Mouse (Mus musculus) hindbrain, embryonic 12.5 days (tissue): ENCODE results near the gene Rabep1. TPM values are rescaled to one million over a fixed set of nuclear protein-coding genes. Genes with fewer than 3 reads are reported as not detected.

Experiments used
- ATAC-seq: fragments of 200-750 bp; cut with Nextera tagmentation; 2 replicates; pipeline ENCODE4 v1.8.0; 2017; ENCODE audit warnings: moderate TSS enrichment; ENCODE audit not compliant: low FRiP score
- H3K27ac ChIP-seq: fragments of 300-500 bp; sonication (generic); 2 replicates; pipeline ENCODE4 v1.5.1; 2016; ENCODE audit warnings: mild to moderate bottlenecking
- H3K27me3 ChIP-seq: fragments of 300-500 bp; sonication (generic); 2 replicates; pipeline ENCODE4 v1.6.1; 2016; ENCODE audit warnings: mild to moderate bottlenecking
- H3K36me3 ChIP-seq: fragments of 300-500 bp; sonication (generic); 2 replicates; pipeline ENCODE4 v1.6.1; 2016; ENCODE audit warnings: mild to moderate bottlenecking
- H3K4me1 ChIP-seq: fragments of 300-500 bp; sonication (generic); 2 replicates; pipeline ENCODE4 v1.6.1; 2016
- H3K4me2 ChIP-seq: fragments of 300-500 bp; sonication (generic); replicated peaks from 2 replicates; pipeline ENCODE4 v1.6.1; 2016; ENCODE audit warnings: mild to moderate bottlenecking
- H3K4me3 ChIP-seq: fragments of 300-500 bp; sonication (generic); 2 replicates; pipeline ENCODE4 v1.5.1; 2016; ENCODE audit warnings: mild to moderate bottlenecking
- H3K9ac ChIP-seq: fragments of 300-500 bp; sonication (generic); 2 replicates; pipeline ENCODE4 v1.6.1; 2016; ENCODE audit warnings: mild to moderate bottlenecking, moderate library complexity
- H3K9me3 ChIP-seq: fragments of 300-500 bp; sonication (generic); replicated peaks from 2 replicates; pipeline ENCODE4 v1.6.1; 2016; ENCODE audit warnings: mild to moderate bottlenecking
- WGBS: fragments of 180-500 bp; shearing (Covaris S2); methylation state at CpG from one replicate; pipeline ENCODE4 v1.1.7; 2016; 5-methylcytosine and 5-hydroxymethylcytosine counted together
- polyA plus RNA-seq: library from polyadenylated mRNA; unstranded; fragments of >200 nt; fragmentation: Nextera tagmentation; extraction: Ambion mirVana; gene quantifications from 2 replicates; pipeline ENCODE4 v1.2.1, GENCODE M21; 2016

The Rabep1 gene
- polyA plus RNA-seq, 1 experiment from 2014 or later: 56.9 TPM

GRCm38 (mm10) chr11:70931461-70931860 is 86.9 kb downstream of the Rabep1 start:
- peaks cover 41% of the 10 kb centered on the region for H3K36me3 ChIP-seq
- no peak overlapping the region for H3K9ac ChIP-seq
- H3K9me3 ChIP-seq: no peaks in the 10 kb centered on the region
- no peaks in the 10 kb centered on the region for H3K27me3 ChIP-seq
- H3K4me2 ChIP-seq: no peak overlapping the region
- 84% methylated on average over 5 of the region's 5 CpGs for WGBS
- H3K4me1 ChIP-seq: no peaks in the 10 kb centered on the region
- no peak for ATAC-seq
- no peak overlapping the region for H3K4me3 ChIP-seq
- H3K27ac ChIP-seq: no peak overlapping the region

GRCm38 (mm10) chr11:70935316-70935715 is 90.7 kb downstream of the Rabep1 start:
- 90% methylated on average over 7 of the region's 7 CpGs for WGBS

GRCm38 (mm10) chr11:70942596-70942995 is 98.0 kb downstream of the Rabep1 start:
- Histone ChIP-seq H3K36me3 (peaks cover 83% of the 10 kb centered on the region), H3K9me3 (no peaks in the 10 kb centered on the region), H3K9ac (no peak overlapping the region), H3K27ac (no peak overlapping the region), H3K4me1 (no peaks in the 10 kb centered on the region), H3K4me2 (no peak overlapping the region), H3K4me3 (no peak overlapping the region), H3K27me3 (no peaks in the 10 kb centered on the region)
- WGBS: 86% methylated on average over 1 of the region's 1 CpGs
- no peak for ATAC-seq

More at GRCm38 (mm10) chr11:70935316-70935715, 90.7 kb downstream of the Rabep1 start:
- Histone ChIP-seq H3K4me2 (no peak overlapping the region), H3K4me3 (no peak overlapping the region), H3K9me3 (no peaks in the 10 kb centered on the region), H3K4me1 (no peaks in the 10 kb centered on the region), H3K27me3 (no peaks in the 10 kb centered on the region), H3K27ac (no peak overlapping the region), H3K9ac (no peak overlapping the region), H3K36me3 (peaks cover 56% of the 10 kb centered on the region)
- ATAC-seq: no peak

DNA sequence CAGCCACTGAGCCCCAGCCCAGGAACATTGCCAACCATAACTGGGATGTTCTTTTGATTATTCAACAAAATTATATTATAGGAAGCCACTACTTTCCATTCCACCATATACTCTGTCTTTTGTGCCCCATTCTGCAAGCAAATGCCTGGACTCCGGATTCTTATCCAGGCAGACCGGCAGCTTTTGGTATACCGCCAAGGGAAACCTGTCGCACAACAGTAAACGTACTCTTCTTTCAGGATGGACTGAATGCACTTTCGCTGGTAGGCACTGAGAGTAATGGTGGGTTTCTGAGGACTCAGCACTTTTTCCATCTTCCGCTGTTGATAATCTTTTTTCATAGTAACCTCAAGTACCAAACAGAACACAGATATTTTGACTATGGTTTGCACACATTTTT is 99.1 kb downstream of the Rabep1 start:
- Histone ChIP-seq H3K27ac (no peak overlapping the region), H3K9me3 (no peaks in the 10 kb centered on the region), H3K4me1 (no peaks in the 10 kb centered on the region), H3K27me3 (no peaks in the 10 kb centered on the region), H3K4me3 (no peak overlapping the region), H3K36me3 (peaks cover 86% of the 10 kb centered on the region), H3K4me2 (no peak overlapping the region), H3K9ac (no peak overlapping the region)
- 94% methylated on average over 7 of the region's 7 CpGs for WGBS
- no peak for ATAC-seq

DNA sequence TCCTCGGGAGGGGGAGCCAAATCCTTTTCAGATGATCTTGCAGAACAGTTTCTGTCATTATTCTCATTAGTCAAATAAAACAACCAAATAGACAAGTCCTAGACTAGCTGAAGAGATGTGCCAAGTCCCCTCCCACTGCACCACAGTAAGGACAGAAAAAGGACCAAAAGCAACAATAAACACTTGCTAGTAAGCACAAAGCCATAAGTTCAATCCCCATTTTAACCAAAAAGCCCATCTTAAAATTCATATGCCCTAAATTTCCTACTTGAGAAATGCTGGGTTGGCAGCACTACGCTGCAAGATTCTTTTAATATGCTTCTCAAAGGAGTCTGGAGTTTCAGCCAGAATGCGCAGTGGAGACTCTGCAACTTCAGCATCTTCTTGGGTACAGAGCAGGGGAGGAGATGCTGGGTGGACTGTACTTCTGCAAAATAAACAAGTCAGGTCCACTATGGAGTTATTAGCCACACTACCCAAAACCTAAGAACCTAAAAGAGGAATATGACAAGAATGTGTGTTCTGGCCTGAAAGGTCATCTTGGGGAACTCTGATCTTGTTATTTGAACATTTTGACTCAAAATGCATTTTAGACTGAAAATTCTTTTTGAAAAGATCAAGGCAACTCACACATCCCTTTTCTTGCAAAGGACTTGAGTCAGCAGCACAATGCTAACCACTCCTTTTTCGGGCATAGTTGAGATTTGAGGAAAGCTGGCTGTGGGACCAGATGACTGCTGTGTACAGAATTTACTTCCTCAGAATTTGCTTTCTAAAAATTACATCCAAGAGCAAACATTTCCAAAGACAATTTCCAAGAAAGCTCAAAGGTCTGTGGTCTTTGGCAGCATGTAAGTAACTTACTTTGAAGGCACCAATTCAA is 100.6 kb downstream of the Rabep1 start:
- WGBS: 93% methylated on average over 4 of the region's 4 CpGs
- Histone ChIP-seq H3K4me2 (no peak overlapping the region), H3K27ac (no peak overlapping the region), H3K27me3 (no peaks in the 10 kb centered on the region), H3K4me1 (no peaks in the 10 kb centered on the region), H3K9me3 (no peaks in the 10 kb centered on the region), H3K4me3 (no peak overlapping the region), H3K36me3 (peaks cover 87% of the 10 kb centered on the region), H3K9ac (no peak overlapping the region)
- ATAC-seq: no peak

DNA sequence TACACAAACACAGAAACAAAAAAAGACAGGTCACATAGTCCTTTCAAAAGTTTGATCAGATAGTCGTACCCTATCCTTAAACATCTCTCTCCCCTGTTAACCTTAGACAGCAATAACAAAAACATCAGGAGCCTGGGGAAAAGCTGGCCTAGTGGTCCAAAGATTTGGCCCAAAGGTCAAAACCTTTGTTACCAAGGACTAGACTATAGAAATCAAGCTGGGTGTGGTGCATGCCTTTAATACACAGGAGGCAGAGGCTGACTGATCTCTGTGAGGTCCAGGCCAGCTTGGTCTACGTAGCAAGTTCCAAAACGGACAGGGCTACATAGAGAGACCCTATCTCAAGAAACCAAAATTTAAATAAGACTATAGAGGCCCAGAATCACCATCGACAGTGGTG is 110.1 kb downstream of the Rabep1 start:
- H3K4me2 ChIP-seq: no peak overlapping the region
- no peaks in the 10 kb centered on the region for H3K27me3 ChIP-seq
- no peak overlapping the region for H3K9ac ChIP-seq
- H3K4me3 ChIP-seq: no peak overlapping the region
- no peak for ATAC-seq
- WGBS: 91% methylated on average over 4 of the region's 4 CpGs
- no peak overlapping the region for H3K27ac ChIP-seq
- peaks cover 91% of the 10 kb centered on the region for H3K36me3 ChIP-seq
- no peaks in the 10 kb centered on the region for H3K9me3 ChIP-seq
- no peaks in the 10 kb centered on the region for H3K4me1 ChIP-seq

- H3K9ac ChIP-seq: no peak overlapping the region
- WGBS: 95% methylated on average over 5 of the region's 5 CpGs
- no peak overlapping the region for H3K4me3 ChIP-seq
- peaks cover 87% of the 10 kb centered on the region for H3K36me3 ChIP-seq
- H3K27me3 ChIP-seq: no peaks in the 10 kb centered on the region
- no peak overlapping the region for H3K27ac ChIP-seq
- H3K4me1 ChIP-seq: no peaks in the 10 kb centered on the region
- ATAC-seq: no peak
- H3K4me2 ChIP-seq: no peak overlapping the region
- no peaks in the 10 kb centered on the region for H3K9me3 ChIP-seq
Observed at GRCm38 (mm10) chr11:70960786-70961554, 116.4 kb downstream of the Rabep1 start.

- Histone ChIP-seq H3K4me2 (no peak overlapping the region), H3K9ac (no peak overlapping the region), H3K27ac (no peak overlapping the region), H3K4me1 (peaks cover 11% of the 10 kb centered on the region), H3K36me3 (peaks cover 62% of the 10 kb centered on the region), H3K9me3 (no peaks in the 10 kb centered on the region), H3K4me3 (no peak overlapping the region), H3K27me3 (no peaks in the 10 kb centered on the region)
- ATAC-seq: no peak
- WGBS: 78% methylated on average over 4 of the region's 4 CpGs
Observed at GRCm38 (mm10) chr11:70964222-70964907, 119.8 kb downstream of the Rabep1 start.

DNA sequence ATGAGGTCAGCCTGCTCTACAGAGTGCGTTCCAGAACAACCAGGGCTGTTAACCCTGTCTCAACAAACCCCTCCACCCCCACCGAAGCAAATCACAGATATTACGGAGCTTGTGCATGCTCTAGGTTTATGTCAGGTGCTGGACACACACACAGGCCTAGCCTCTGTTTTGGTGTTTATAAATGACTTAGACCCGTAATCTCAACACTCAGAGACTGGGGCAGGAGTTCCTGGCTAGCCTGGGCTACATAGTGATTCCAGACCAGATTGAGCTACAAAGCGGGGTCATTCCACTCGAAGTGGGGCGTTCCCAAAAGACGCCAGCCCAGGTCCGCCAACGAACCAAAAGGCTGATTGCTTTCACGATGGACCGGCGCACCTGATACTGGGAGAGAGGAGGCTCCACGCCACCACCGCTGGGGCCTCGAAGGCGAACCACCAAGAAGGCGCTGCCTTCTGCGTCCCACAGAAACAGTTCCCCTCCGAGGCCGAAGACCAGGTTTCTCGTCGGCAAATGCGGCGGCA is 124.8 kb downstream of the Rabep1 start:
- H3K4me2 ChIP-seq: peak overlapping the region; percentile 64
- no peaks in the 10 kb centered on the region for H3K9me3 ChIP-seq
- H3K9ac ChIP-seq: peak overlapping the region; percentile 89
- H3K4me1 ChIP-seq: peaks cover 16% of the 10 kb centered on the region
- no peaks in the 10 kb centered on the region for H3K27me3 ChIP-seq
- peaks cover 32% of the 10 kb centered on the region for H3K36me3 ChIP-seq
- H3K4me3 ChIP-seq: peak overlapping the region; percentile 81
- peak; percentile 20 for ATAC-seq
- under 1% methylated on average over 25 of the region's 25 CpGs for WGBS
- peak overlapping the region; percentile 91 for H3K27ac ChIP-seq

- peaks cover 32% of the 10 kb centered on the region for H3K36me3 ChIP-seq
- H3K4me3 ChIP-seq: peak within 1 kb of the TSS; percentile 81
- peak within 1 kb of the TSS; percentile 91 for H3K27ac ChIP-seq
- under 1% methylated on average over 42 of the region's 43 CpGs for WGBS
- H3K4me2 ChIP-seq: peak within 1 kb of the TSS; percentile 64
- no peaks in the 10 kb centered on the region for H3K27me3 ChIP-seq
- H3K4me1 ChIP-seq: peaks cover 16% of the 10 kb centered on the region
- peak; percentile 97 for ATAC-seq
- H3K9ac ChIP-seq: peak within 1 kb of the TSS; percentile 89
- no peaks in the 10 kb centered on the region for H3K9me3 ChIP-seq
Observed at GRCm38 (mm10) chr11:70969821-70970559, 125.4 kb downstream of the Rabep1 start, which contains the start of the genes Nup88 and Rpain. Gene Nup88 (minus strand): TSS chr11:70969973. Gene Rpain (plus strand): TSS chr11:70970213.
